Mouse (Mus musculus): ENCODE data around the gene Tgm1.

- TF ChIP-seq POLR2A (IDR thresholded peaks at IDR 0.05; ENCODE audit: borderline replicate concordance, insufficient read depth, low read length) (no peak), CTCF (IDR thresholded peaks at IDR 0.05; ENCODE audit: borderline replicate concordance, insufficient read depth, low read depth, low read length) (no peak)
Observed at GRCm38 (mm10) chr14:55747051-55747847, 33.5 kb upstream of the Tgm1 start.
